ENCODE assay signal across 17 mouse cellular contexts in the genomic region with DNA sequence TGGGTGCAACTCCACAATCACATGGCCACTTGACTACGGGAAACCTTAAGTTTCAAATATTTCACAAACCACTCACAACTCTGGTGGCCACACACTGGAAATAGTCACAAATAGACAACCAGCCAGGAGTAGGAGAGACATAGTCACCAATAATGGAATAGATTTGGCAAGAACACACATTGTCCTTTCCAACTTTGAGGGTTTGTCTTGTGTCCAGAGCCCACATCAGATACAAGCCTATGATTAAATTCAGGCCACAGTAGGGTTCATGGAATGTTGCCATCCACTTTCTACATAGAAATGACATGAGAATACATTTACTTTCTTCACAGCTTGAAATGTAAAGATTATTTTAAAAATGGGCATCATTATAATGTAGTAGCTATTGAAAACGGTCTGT.
DNase-seq lines count a peak whose midpoint lies in the region; ATAC-seq lines count a peak whose summit lies in the region.
"Had no signal": no experiment of that assay in that cellular context is flagged by ENCODE, and none has a peak within 500 bp of the region (broad histone marks: within the 10 kb centered on the region; RNA-seq: fewer than 3 reads in every experiment).

No protein-coding gene starts in this region.

- H3K27ac ChIP-seq in lung, embryonic 16.5 days (ENCODE audit: low read length), result no peak overlapping the region
- H3K27ac ChIP-seq: embryonic facial prominence, embryonic 12.5 days; forebrain, embryonic 10.5 days; hindbrain, embryonic 12.5 days had no signal

- ATAC-seq in lung, embryonic 16.5 days (ENCODE audit: low read depth), result peak; percentile 62
- ATAC-seq: forebrain, embryonic 14.5 days; hindbrain, embryonic 16.5 days had no signal

- H3K36me3 ChIP-seq in lung, embryonic 16.5 days (ENCODE audit: control insufficient read depth, insufficient read depth, low read length), result no peaks in the 10 kb centered on the region
- H3K36me3 ChIP-seq: embryonic facial prominence, embryonic 12.5 days; forebrain, embryonic 10.5 days; hindbrain, embryonic 12.5 days had no signal

- no peaks in the 10 kb centered on the region for H3K27me3 ChIP-seq in lung, embryonic 16.5 days (ENCODE audit: control insufficient read depth, insufficient read depth, low read depth, low read length)
- H3K27me3 ChIP-seq: embryonic facial prominence, embryonic 12.5 days; hindbrain, embryonic 12.5 days had no signal

- H3K4me2 ChIP-seq in lung, embryonic 16.5 days (ENCODE audit: low read depth, low read length), result no peak overlapping the region
- H3K4me2 ChIP-seq: embryonic facial prominence, embryonic 12.5 days; hindbrain, embryonic 12.5 days had no signal

- H3K4me1 ChIP-seq in lung, embryonic 16.5 days (replicated peaks; ENCODE audit: control insufficient read depth, insufficient read depth, low read length), result no peaks in the 10 kb centered on the region
- H3K4me1 ChIP-seq: embryonic facial prominence, embryonic 12.5 days; forebrain, embryonic 10.5 days; hindbrain, embryonic 12.5 days had no signal

- H3K9ac ChIP-seq in lung, embryonic 16.5 days (ENCODE audit: low read length), result no peak overlapping the region
- H3K9ac ChIP-seq: embryonic facial prominence, embryonic 12.5 days; hindbrain, embryonic 12.5 days had no signal

- H3K9me3 ChIP-seq in lung, embryonic 16.5 days (ENCODE audit: control insufficient read depth, low read length), result no peaks in the 10 kb centered on the region
- H3K9me3 ChIP-seq: embryonic facial prominence, embryonic 12.5 days; forebrain, embryonic 10.5 days; hindbrain, embryonic 12.5 days had no signal

- no peak overlapping the region for H3K4me3 ChIP-seq in lung, embryonic 16.5 days (ENCODE audit: low read length)
- H3K4me3 ChIP-seq: embryonic facial prominence, embryonic 12.5 days; forebrain, embryonic 10.5 days; hindbrain, embryonic 12.5 days had no signal

- DNase-seq in gastrocnemius, adult 18-20 months (ENCODE audit: low spot score), result peak; percentile 15
- no peak for DNase-seq in gastrocnemius, postnatal 4 days (ENCODE audit: low spot score in 2 of 2)
- no peak for DNase-seq in lung, postnatal 10 days
- DNase-seq in fibroblast of lung, adult 2 months (ENCODE audit: low read depth), result peak; percentile 86
- no peak for DNase-seq in thymus, postnatal 25 days
- DNase-seq: adrenal gland, adult 8-10 months; adrenal gland, postnatal 36 days; embryo, embryonic 11 days; gastrocnemius, postnatal 36 days; heart, postnatal 4 days; kidney, adult 11 months had no signal

- WGBS in lung, embryonic 16.5 days, result 51% methylated on average over 2 of the region's 2 CpGs

Comparison
In these comparisons a context has a peak if more than half of its experiments do, and no peak if none do; other contexts are left out.
1. DNase-seq: peak in gastrocnemius, adult 18-20 months (single experiment) and fibroblast of lung, adult 2 months (single experiment); none in gastrocnemius, postnatal 4 days (0 of 2), lung, postnatal 10 days (single experiment) and thymus, postnatal 25 days (single experiment).